Mouse (Mus musculus): ENCODE data around the gene Gjb4.
A peak's percentile ranks its signal among the peaks of the same experiment; 100 is the strongest.

The Gjb4 gene

GRCm38 (mm10) chr4:127353951-127354438 is at the start of gene Gjb4:
TSS of gene Gjb4 (minus strand) at chr4:127354081.
- no peak for DNase-seq (ENCODE audit: inconsistent age in 2 of 2, low spot score in 1 of 2)

- DNase-seq (ENCODE audit: inconsistent age in 2 of 2, low spot score in 1 of 2), result no peak
Observed at GRCm38 (mm10) chr4:127402614-127403013, 48.7 kb upstream of the Gjb4 start.

- DNase-seq (ENCODE audit: inconsistent age in 2 of 2, low spot score in 1 of 2), result no peak
Observed at GRCm38 (mm10) chr4:127402166-127402565, 48.3 kb upstream of the Gjb4 start.

GRCm38 (mm10) chr4:127400165-127401145 is 46.6 kb upstream of the Gjb4 start:
- no peak for DNase-seq (ENCODE audit: inconsistent age in 2 of 2, low spot score in 1 of 2)

GRCm38 (mm10) chr4:127395591-127395990 is 41.7 kb upstream of the Gjb4 start:
- DNase-seq (ENCODE audit: inconsistent age in 2 of 2, low spot score in 1 of 2), result peak in 1 of 2 experiments; percentile 60

GRCm38 (mm10) chr4:127389645-127390044 is 35.8 kb upstream of the Gjb4 start:
- no peak for DNase-seq (ENCODE audit: inconsistent age in 2 of 2, low spot score in 1 of 2)

GRCm38 (mm10) chr4:127377344-127377743 is 23.5 kb upstream of the Gjb4 start:
- peak; percentile 17 to 58 for DNase-seq (ENCODE audit: inconsistent age in 2 of 2, low spot score in 1 of 2)

- no peak for DNase-seq (ENCODE audit: inconsistent age in 2 of 2, low spot score in 1 of 2)
Observed at GRCm38 (mm10) chr4:127375541-127376177, 21.8 kb upstream of the Gjb4 start.

GRCm38 (mm10) chr4:127374645-127375044 is 20.8 kb upstream of the Gjb4 start:
- no peak for DNase-seq (ENCODE audit: inconsistent age in 2 of 2, low spot score in 1 of 2)

GRCm38 (mm10) chr4:127373491-127373890 is 19.6 kb upstream of the Gjb4 start:
- DNase-seq (ENCODE audit: inconsistent age in 2 of 2, low spot score in 1 of 2), result peak; percentile 56 to 82

- DNase-seq (ENCODE audit: inconsistent age in 2 of 2, low spot score in 1 of 2), result peak in 1 of 2 experiments; percentile 58
Observed at GRCm38 (mm10) chr4:127371546-127371945, 17.7 kb upstream of the Gjb4 start.

- DNase-seq (ENCODE audit: inconsistent age in 2 of 2, low spot score in 1 of 2), result no peak
Observed at GRCm38 (mm10) chr4:127370447-127370846, 16.6 kb upstream of the Gjb4 start.

- peak; percentile 55 to 86 for DNase-seq (ENCODE audit: inconsistent age in 2 of 2, low spot score in 1 of 2)
Observed at GRCm38 (mm10) chr4:127368379-127368973, 14.6 kb upstream of the Gjb4 start.

GRCm38 (mm10) chr4:127365834-127366233 is 12.0 kb upstream of the Gjb4 start:
- DNase-seq (ENCODE audit: inconsistent age in 2 of 2, low spot score in 1 of 2), result no peak

- no peak for DNase-seq (ENCODE audit: inconsistent age in 2 of 2, low spot score in 1 of 2)
Observed at GRCm38 (mm10) chr4:127365433-127365832, 11.6 kb upstream of the Gjb4 start.

GRCm38 (mm10) chr4:127364431-127364830 is 10.6 kb upstream of the Gjb4 start:
- no peak for DNase-seq (ENCODE audit: inconsistent age in 2 of 2, low spot score in 1 of 2)

- DNase-seq (ENCODE audit: inconsistent age in 2 of 2, low spot score in 1 of 2), result no peak
Observed at GRCm38 (mm10) chr4:127363331-127363730, 9.4 kb upstream of the Gjb4 start.

GRCm38 (mm10) chr4:127362520-127362919 is 8.6 kb upstream of the Gjb4 start:
- DNase-seq (ENCODE audit: inconsistent age in 2 of 2, low spot score in 1 of 2), result no peak

GRCm38 (mm10) chr4:127358018-127358417 is 4.1 kb upstream of the Gjb4 start, which contains the start of gene Gjb5:
TSS of gene Gjb5 (minus strand) at chr4:127358181.
- no peak for DNase-seq (ENCODE audit: inconsistent age in 2 of 2, low spot score in 1 of 2)

- DNase-seq (ENCODE audit: inconsistent age in 2 of 2, low spot score in 1 of 2), result peak; percentile 38 to 78
Observed at GRCm38 (mm10) chr4:127354506-127355485, 915 bp upstream of the Gjb4 start.

Measured in adrenal gland, adult (tissue).